Mouse (Mus musculus) limb, embryonic 13.5 days (tissue): Measurements from ENCODE around the gene Adcy10. TPM values are rescaled to one million over a fixed set of nuclear protein-coding genes. Genes with fewer than 3 reads are reported as not detected.

ENCODE experiments used
- ATAC-seq: fragments of 200-750 bp; cut with Nextera tagmentation; 2 replicates; pipeline ENCODE4 v1.8.0; 2017; ENCODE audit warnings: low read depth, moderate number of reproducible peaks, moderate TSS enrichment; ENCODE audit not compliant: low FRiP score
- H3K27ac ChIP-seq: fragments of 300-500 bp; sonication (generic); 2 replicates; pipeline ENCODE4 v1.5.1; 2015; ENCODE audit warnings: inconsistent platforms, mild to moderate bottlenecking, moderate library complexity
- H3K27me3 ChIP-seq: fragments of 300-500 bp; sonication (generic); 2 replicates; pipeline ENCODE4 v1.6.1; 2015; ENCODE audit warnings: mild to moderate bottlenecking, inconsistent platforms
- H3K36me3 ChIP-seq: fragments of 300-500 bp; sonication (generic); 2 replicates; pipeline ENCODE4 v1.6.1; 2015; ENCODE audit warnings: inconsistent platforms, mild to moderate bottlenecking, moderate library complexity
- H3K4me1 ChIP-seq: fragments of 300-500 bp; sonication (generic); 2 replicates; pipeline ENCODE4 v1.6.1; 2015; ENCODE audit warnings: inconsistent platforms
- H3K4me2 ChIP-seq: fragments of 300-500 bp; sonication (generic); replicated peaks from 2 replicates; pipeline ENCODE4 v1.6.1; 2015; ENCODE audit warnings: inconsistent platforms, mild to moderate bottlenecking, moderate library complexity
- H3K4me3 ChIP-seq: fragments of 300-500 bp; sonication (generic); 2 replicates; pipeline ENCODE4 v1.5.1; 2015; ENCODE audit warnings: moderate library complexity, mild to moderate bottlenecking, inconsistent platforms
- H3K9ac ChIP-seq: fragments of 300-500 bp; sonication (generic); 2 replicates; pipeline ENCODE4 v1.6.1; 2015; ENCODE audit warnings: mild to moderate bottlenecking, inconsistent platforms
- H3K9me3 ChIP-seq: fragments of 300-500 bp; sonication (generic); 2 replicates; pipeline ENCODE4 v1.6.1; 2016; ENCODE audit warnings: inconsistent platforms
- WGBS: fragments of 180-500 bp; shearing (Covaris S2); methylation state at CpG from one replicate; pipeline ENCODE4 v1.1.7; 2015; 5-methylcytosine and 5-hydroxymethylcytosine counted together
- polyA plus RNA-seq: library from polyadenylated mRNA; unstranded; fragments of >200 nt; fragmentation: Nextera tagmentation; extraction: Ambion mirVana; gene quantifications from 2 replicates; pipeline ENCODE4 v1.2.1, GENCODE M21; 2015

The Adcy10 gene
- polyA plus RNA-seq, 1 experiment from 2014 or later, result not detected

DNA sequence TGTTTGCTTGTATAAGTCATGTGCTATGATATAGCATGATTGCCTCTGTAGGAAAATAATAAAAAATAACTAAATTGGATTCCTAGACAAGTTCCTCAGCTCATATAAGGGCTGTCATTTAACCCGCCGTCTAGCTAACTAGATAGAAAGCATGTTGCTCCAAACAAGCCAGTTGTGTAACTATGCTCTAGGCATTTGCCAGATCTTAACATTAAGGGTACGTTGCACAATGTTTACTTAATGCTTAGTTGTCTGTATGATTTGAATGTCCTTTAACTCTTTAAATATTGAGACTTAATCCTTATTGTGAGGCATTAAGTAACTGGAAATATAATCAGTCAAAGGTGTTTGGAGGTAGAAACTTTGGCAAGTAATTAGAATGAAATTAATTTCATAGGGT lies 20.4 kb upstream of the Adcy10 start:
- 86% methylated on average over 3 of the region's 3 CpGs for WGBS

DNA sequence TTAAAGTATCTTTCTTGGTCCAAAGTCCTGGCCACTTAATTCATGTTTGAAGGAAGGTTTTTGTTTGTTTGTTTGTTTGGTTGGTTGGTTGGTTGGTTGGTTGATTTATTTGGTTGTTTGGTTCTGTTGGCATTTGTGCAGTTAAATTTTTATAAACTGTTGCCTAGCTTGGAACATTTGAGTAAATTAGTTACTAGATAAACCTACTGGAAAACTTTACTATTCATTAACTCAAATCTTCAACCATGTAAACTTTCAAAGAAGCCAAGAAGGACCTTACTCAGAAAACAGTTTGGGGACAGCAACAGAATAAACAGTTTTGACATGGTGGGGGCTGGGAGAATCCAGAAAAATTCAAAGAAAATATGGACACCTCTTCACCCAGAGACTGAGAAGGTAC lies 16.0 kb upstream of the Adcy10 start:
- H3K9ac ChIP-seq, result no peak overlapping the region
- no peak for ATAC-seq
- no peaks in the 10 kb centered on the region for H3K36me3 ChIP-seq
- no peak overlapping the region for H3K4me2 ChIP-seq
- H3K4me1 ChIP-seq, result no peaks in the 10 kb centered on the region
- no peaks in the 10 kb centered on the region for H3K9me3 ChIP-seq
- no peak overlapping the region for H3K27ac ChIP-seq
- no peaks in the 10 kb centered on the region for H3K27me3 ChIP-seq
- H3K4me3 ChIP-seq, result no peak overlapping the region

More for the DNA sequence above, 20.4 kb upstream of the Adcy10 start:
- Histone ChIP-seq H3K4me3 (no peak overlapping the region), H3K9me3 (no peaks in the 10 kb centered on the region), H3K27ac (no peak overlapping the region), H3K36me3 (no peaks in the 10 kb centered on the region), H3K9ac (no peak overlapping the region), H3K4me2 (no peak overlapping the region), H3K27me3 (no peaks in the 10 kb centered on the region), H3K4me1 (peaks cover 7% of the 10 kb centered on the region)
- ATAC-seq, result no peak

- no peak overlapping the region for H3K27ac ChIP-seq
- H3K27me3 ChIP-seq, result no peaks in the 10 kb centered on the region
- no peaks in the 10 kb centered on the region for H3K36me3 ChIP-seq
- H3K4me3 ChIP-seq, result no peak overlapping the region
- H3K4me2 ChIP-seq, result no peak overlapping the region
- no peaks in the 10 kb centered on the region for H3K9me3 ChIP-seq
- no peaks in the 10 kb centered on the region for H3K4me1 ChIP-seq
- no peak overlapping the region for H3K9ac ChIP-seq
- ATAC-seq, result no peak
Measured at GRCm38 (mm10) chr1:165469717-165470116, 15.3 kb upstream of the Adcy10 start.

GRCm38 (mm10) chr1:165471490-165471889 lies 13.5 kb upstream of the Adcy10 start:
- no peak overlapping the region for H3K27ac ChIP-seq
- no peak for ATAC-seq
- H3K9me3 ChIP-seq, result no peaks in the 10 kb centered on the region
- H3K4me1 ChIP-seq, result no peaks in the 10 kb centered on the region
- WGBS, result 91% methylated on average over 1 of the region's 1 CpGs
- H3K4me2 ChIP-seq, result no peak overlapping the region
- H3K36me3 ChIP-seq, result no peaks in the 10 kb centered on the region
- H3K27me3 ChIP-seq, result no peaks in the 10 kb centered on the region
- H3K4me3 ChIP-seq, result no peak overlapping the region
- no peak overlapping the region for H3K9ac ChIP-seq

DNA sequence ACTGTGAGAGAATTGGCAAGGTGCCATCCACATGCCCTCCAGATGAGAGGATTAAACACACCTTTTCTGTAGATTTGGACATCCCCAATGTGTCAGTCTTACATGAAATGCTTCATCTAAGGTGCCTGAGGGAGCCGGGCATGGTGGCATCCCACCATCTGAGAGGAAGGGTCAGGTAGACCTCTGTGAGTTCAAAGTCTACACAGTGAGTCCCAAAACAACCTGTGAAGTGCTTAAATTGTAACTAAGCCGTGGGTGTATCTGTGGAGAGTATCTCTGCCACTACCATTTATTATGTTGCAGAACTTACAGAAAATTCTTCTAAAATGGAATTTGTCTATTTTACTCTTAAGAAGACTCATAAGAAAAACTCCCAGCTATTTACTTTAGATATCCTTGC lies 1.1 kb downstream of the Adcy10 start:
- Histone ChIP-seq H3K36me3 (peaks cover 8% of the 10 kb centered on the region; the same call in 1 of the 2 replicates), H3K9me3 (no peaks in the 10 kb centered on the region), H3K4me3 (no peak overlapping the region), H3K27ac (no peak overlapping the region), H3K4me2 (no peak overlapping the region), H3K27me3 (no peaks in the 10 kb centered on the region), H3K9ac (no peak overlapping the region), H3K4me1 (no peaks in the 10 kb centered on the region)
- 87% methylated on average over 2 of the region's 2 CpGs for WGBS
- ATAC-seq, result no peak

DNA sequence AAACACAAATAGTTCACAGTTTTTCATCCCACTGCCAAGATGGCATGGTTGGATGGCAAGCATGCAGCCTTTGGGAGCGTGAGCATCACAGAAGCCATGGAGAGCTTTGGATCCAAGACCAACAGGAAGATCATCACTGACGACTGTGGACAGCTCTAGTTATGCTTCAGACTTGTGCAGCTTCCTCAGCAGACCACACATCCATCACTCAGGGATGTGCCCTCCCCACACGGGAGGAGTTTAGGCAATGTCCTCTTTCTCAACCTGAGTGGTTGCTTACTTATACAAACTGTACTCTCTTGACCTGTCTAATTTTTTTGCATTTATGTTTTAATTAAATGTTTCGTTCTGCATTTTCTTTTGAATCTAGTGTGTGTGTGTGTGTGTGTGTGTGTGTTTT lies 4.2 kb downstream of the Adcy10 start:
- H3K4me3 ChIP-seq, result no peak overlapping the region
- no peak for ATAC-seq
- H3K4me1 ChIP-seq, result no peaks in the 10 kb centered on the region
- no peaks in the 10 kb centered on the region for H3K9me3 ChIP-seq
- H3K9ac ChIP-seq, result no peak overlapping the region
- no peaks in the 10 kb centered on the region for H3K27me3 ChIP-seq
- H3K4me2 ChIP-seq, result no peak overlapping the region
- no peak overlapping the region for H3K27ac ChIP-seq
- no peaks in the 10 kb centered on the region for H3K36me3 ChIP-seq
- WGBS, result 87% methylated on average over 4 of the region's 4 CpGs

GRCm38 (mm10) chr1:165498856-165499255 lies 13.9 kb downstream of the Adcy10 start:
- H3K4me3 ChIP-seq, result no peak overlapping the region
- no peak overlapping the region for H3K27ac ChIP-seq
- ATAC-seq, result 0 out of 2 replicates have a peak, but pooled peaks have one; percentile 61
- 38% methylated on average over 3 of the region's 3 CpGs for WGBS
- peaks cover 4% of the 10 kb centered on the region; the same call in 1 of the 2 replicates for H3K4me1 ChIP-seq
- H3K4me2 ChIP-seq, result no peak overlapping the region
- H3K9me3 ChIP-seq, result no peaks in the 10 kb centered on the region
- no peaks in the 10 kb centered on the region for H3K36me3 ChIP-seq
- H3K27me3 ChIP-seq, result no peaks in the 10 kb centered on the region
- H3K9ac ChIP-seq, result no peak overlapping the region

- Histone ChIP-seq H3K4me1 (peaks cover under 1% of the 10 kb centered on the region; the same call in 1 of the 2 replicates), H3K4me3 (no peak overlapping the region), H3K4me2 (no peak overlapping the region), H3K9ac (no peak overlapping the region), H3K27ac (no peak overlapping the region), H3K9me3 (no peaks in the 10 kb centered on the region), H3K27me3 (no peaks in the 10 kb centered on the region), H3K36me3 (no peaks in the 10 kb centered on the region)
- WGBS, result 36% methylated on average over 10 of the region's 10 CpGs
- no peak for ATAC-seq
Measured at GRCm38 (mm10) chr1:165503307-165504024, 18.5 kb downstream of the Adcy10 start.

GRCm38 (mm10) chr1:165506303-165506702 lies 21.3 kb downstream of the Adcy10 start:
- no peaks in the 10 kb centered on the region for H3K4me1 ChIP-seq
- H3K9ac ChIP-seq, result no peak overlapping the region
- H3K4me2 ChIP-seq, result no peak overlapping the region
- no peaks in the 10 kb centered on the region for H3K36me3 ChIP-seq
- no peaks in the 10 kb centered on the region for H3K9me3 ChIP-seq
- no peak overlapping the region for H3K27ac ChIP-seq
- no peak overlapping the region for H3K4me3 ChIP-seq
- no peak for ATAC-seq
- no peaks in the 10 kb centered on the region for H3K27me3 ChIP-seq
- 88% methylated on average over 6 of the region's 6 CpGs for WGBS

GRCm38 (mm10) chr1:165510161-165510560 lies 25.2 kb downstream of the Adcy10 start:
- Histone ChIP-seq H3K4me2 (no peak overlapping the region), H3K9me3 (no peaks in the 10 kb centered on the region), H3K27me3 (no peaks in the 10 kb centered on the region), H3K36me3 (no peaks in the 10 kb centered on the region), H3K4me1 (no peaks in the 10 kb centered on the region), H3K9ac (no peak overlapping the region), H3K27ac (no peak overlapping the region), H3K4me3 (no peak overlapping the region)
- 88% methylated on average over 6 of the region's 6 CpGs for WGBS
- no peak for ATAC-seq

DNA sequence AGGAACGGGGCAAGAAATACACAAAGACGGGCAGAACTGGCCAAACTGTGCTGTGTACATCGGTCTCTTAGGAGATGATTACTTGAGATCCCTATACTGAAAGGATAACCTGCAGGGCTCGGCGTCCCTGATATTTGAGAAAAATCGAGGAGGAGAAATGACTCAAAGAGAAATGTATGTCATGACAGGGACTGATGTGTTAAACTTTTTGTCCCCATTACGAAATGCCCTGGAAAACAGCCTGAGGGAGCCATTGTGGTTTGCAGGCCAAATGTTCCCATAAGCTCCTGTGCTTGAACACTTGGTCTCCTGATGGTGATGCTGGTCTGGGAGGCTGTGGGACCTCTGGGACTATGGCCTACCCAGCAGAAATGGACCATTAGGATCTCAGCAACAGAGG lies 35.7 kb downstream of the Adcy10 start:
- Histone ChIP-seq H3K27ac (no peak overlapping the region), H3K4me3 (no peak overlapping the region), H3K4me1 (no peaks in the 10 kb centered on the region), H3K36me3 (no peaks in the 10 kb centered on the region), H3K4me2 (no peak overlapping the region), H3K9ac (no peak overlapping the region), H3K9me3 (no peaks in the 10 kb centered on the region), H3K27me3 (no peaks in the 10 kb centered on the region)
- WGBS, result 88% methylated on average over 7 of the region's 7 CpGs
- ATAC-seq, result no peak

DNA sequence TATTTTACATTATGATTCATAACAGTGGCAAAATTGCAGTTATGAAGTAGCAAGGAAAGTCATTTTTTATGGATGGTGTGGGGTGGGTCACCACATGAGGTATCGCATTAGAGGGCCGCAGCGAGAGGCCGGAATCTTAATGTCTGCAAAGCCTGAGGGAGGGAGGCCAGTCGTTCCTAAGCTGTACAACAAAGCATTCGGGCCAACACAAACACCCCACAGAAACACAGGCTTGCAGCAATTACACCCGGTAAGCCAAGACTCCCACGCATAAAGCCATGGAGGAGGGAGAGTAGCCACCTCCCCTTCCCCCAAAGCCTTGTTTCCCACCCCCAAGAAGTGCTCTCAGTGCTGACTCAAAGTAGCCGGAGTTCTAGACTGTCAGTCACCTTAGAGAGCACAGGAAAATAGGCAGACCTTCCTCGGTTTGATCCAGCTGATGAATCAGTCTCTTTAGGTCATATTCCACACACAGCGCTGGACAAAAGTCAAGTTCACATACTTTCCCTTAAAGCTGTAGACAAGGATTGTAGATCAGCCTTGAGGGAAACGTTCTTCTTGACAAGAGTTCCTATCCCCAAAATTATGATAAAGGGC lies 51.2 kb downstream of the Adcy10 start:
- Histone ChIP-seq H3K9me3 (no peaks in the 10 kb centered on the region), H3K4me1 (peaks cover 3% of the 10 kb centered on the region; the same call in 1 of the 2 replicates), H3K27ac (no peak overlapping the region), H3K4me3 (no peak overlapping the region), H3K36me3 (no peaks in the 10 kb centered on the region), H3K27me3 (no peaks in the 10 kb centered on the region), H3K9ac (no peak overlapping the region), H3K4me2 (no peak overlapping the region)
- no peak for ATAC-seq
- 74% methylated on average over 12 of the region's 12 CpGs for WGBS
